Mouse (Mus musculus): ENCODE results near the gene Zbtb1.

The Zbtb1 gene

GRCm38 (mm10) chr12:76369978-76370830 lies at the start of gene Zbtb1:
Zbtb1 (plus strand) TSS chr12:76370266.
- DNase-seq (ENCODE audit: low read depth, low spot score) = peak; percentile 82

GRCm38 (mm10) chr12:76324679-76325431 lies 45.2 kb upstream of the Zbtb1 start, which contains the start of gene Akap5:
Akap5 (plus strand) TSS chr12:76324891.
- peak; percentile 87 for DNase-seq (ENCODE audit: low read depth, low spot score)

- DNase-seq (ENCODE audit: low read depth, low spot score) = no peak
Measured at GRCm38 (mm10) chr12:76326437-76327220, 43.4 kb upstream of the Zbtb1 start.

- no peak for DNase-seq (ENCODE audit: low read depth, low spot score)
Measured at GRCm38 (mm10) chr12:76328567-76329354, 41.3 kb upstream of the Zbtb1 start.

- DNase-seq (ENCODE audit: low read depth, low spot score) = no peak
Measured at GRCm38 (mm10) chr12:76333688-76334087, 36.4 kb upstream of the Zbtb1 start.

- DNase-seq (ENCODE audit: low read depth, low spot score) = no peak
Measured at GRCm38 (mm10) chr12:76335641-76336040, 34.4 kb upstream of the Zbtb1 start.

- DNase-seq (ENCODE audit: low read depth, low spot score) = no peak
Measured at GRCm38 (mm10) chr12:76336111-76336965, 33.7 kb upstream of the Zbtb1 start.

GRCm38 (mm10) chr12:76341080-76341479 lies 29.0 kb upstream of the Zbtb1 start:
- DNase-seq (ENCODE audit: low read depth, low spot score) = peak; percentile 47

GRCm38 (mm10) chr12:76345759-76346455 lies 24.2 kb upstream of the Zbtb1 start:
- DNase-seq (ENCODE audit: low read depth, low spot score) = no peak

GRCm38 (mm10) chr12:76349680-76350220 lies 20.3 kb upstream of the Zbtb1 start:
- no peak for DNase-seq (ENCODE audit: low read depth, low spot score)

GRCm38 (mm10) chr12:76360868-76361267 lies 9.2 kb upstream of the Zbtb1 start:
- no peak for DNase-seq (ENCODE audit: low read depth, low spot score)

GRCm38 (mm10) chr12:76361405-76362302 lies 8.4 kb upstream of the Zbtb1 start:
- DNase-seq (ENCODE audit: low read depth, low spot score) = no peak

GRCm38 (mm10) chr12:76362303-76362676 lies 7.8 kb upstream of the Zbtb1 start:
- no peak for DNase-seq (ENCODE audit: low read depth, low spot score)

- DNase-seq (ENCODE audit: low read depth, low spot score) = no peak
Measured at GRCm38 (mm10) chr12:76366276-76366675, 3.8 kb upstream of the Zbtb1 start.

- DNase-seq (ENCODE audit: low read depth, low spot score) = peak; percentile 84
Measured at GRCm38 (mm10) chr12:76367096-76367995, 2.7 kb upstream of the Zbtb1 start.

GRCm38 (mm10) chr12:76368201-76368789 lies 1.8 kb upstream of the Zbtb1 start:
- DNase-seq (ENCODE audit: low read depth, low spot score) = no peak

- peak; percentile 70 for DNase-seq (ENCODE audit: low read depth, low spot score)
Measured at GRCm38 (mm10) chr12:76368790-76369205, 1.3 kb upstream of the Zbtb1 start.
